Mouse (Mus musculus): ENCODE data around the gene Rimbp2. TPM values are rescaled to one million over a fixed set of nuclear protein-coding genes. Genes with fewer than 3 reads are reported as not detected.
"Not testable (repeated sequence)": the region's sequence is repeated elsewhere in the genome, so short reads cannot be mapped to it uniquely, and the experiment has no call there.

Gene Rimbp2
- polyA plus RNA-seq, 1 experiment from 2014 or later = 0.37 TPM

- DNase-seq (ENCODE audit: low spot score) (no peak), ATAC-seq (replicated peaks; ENCODE audit: low FRiP score) (no peak)
- Histone ChIP-seq H3K4me2 (no peak overlapping the region), H3K36me3 (ENCODE audit: control insufficient read depth, insufficient read depth, low read length) (no peaks in the 10 kb centered on the region), H3K4me3 (ENCODE audit: low read depth, low read length) (no peak overlapping the region), H3K4me1 (replicated peaks; ENCODE audit: control insufficient read depth, insufficient read depth, low read length) (no peaks in the 10 kb centered on the region), H3K27me3 (replicated peaks; ENCODE audit: control insufficient read depth, insufficient read depth, low read length) (peaks cover 2% of the 10 kb centered on the region; the same call in 1 of the 2 replicates), H3K9me3 (ENCODE audit: control insufficient read depth, low read length) (no peaks in the 10 kb centered on the region), H3K9ac (ENCODE audit: low read depth, low read length) (no peak overlapping the region), H3K27ac (ENCODE audit: low read depth, low read length) (no peak overlapping the region)
- WGBS = 63% methylated on average over 22 of the region's 22 CpGs
Measured at GRCm38 (mm10) chr5:128735921-128736320, 217.4 kb downstream of the Rimbp2 start.

- H3K36me3 ChIP-seq (ENCODE audit: control insufficient read depth, insufficient read depth, low read length) = no peaks in the 10 kb centered on the region
- H3K4me1 ChIP-seq (replicated peaks; ENCODE audit: control insufficient read depth, insufficient read depth, low read length) = no peaks in the 10 kb centered on the region
- H3K4me2 ChIP-seq = no peak overlapping the region
- DNase-seq (ENCODE audit: low spot score) (no peak), ATAC-seq (replicated peaks; ENCODE audit: low FRiP score) (no peak)
- no peaks in the 10 kb centered on the region for H3K27me3 ChIP-seq (replicated peaks; ENCODE audit: control insufficient read depth, insufficient read depth, low read length)
- 5% methylated on average over 6 of the region's 6 CpGs for whole genome bisulfite sequencing
- no peaks in the 10 kb centered on the region for H3K9me3 ChIP-seq (ENCODE audit: control insufficient read depth, low read length)
- no peak overlapping the region for H3K27ac ChIP-seq (ENCODE audit: low read depth, low read length)
- H3K9ac ChIP-seq (ENCODE audit: low read depth, low read length) = no peak overlapping the region
- no peak overlapping the region for H3K4me3 ChIP-seq (ENCODE audit: low read depth, low read length)
Measured at GRCm38 (mm10) chr5:128733955-128734354, 219.3 kb downstream of the Rimbp2 start.

DNA sequence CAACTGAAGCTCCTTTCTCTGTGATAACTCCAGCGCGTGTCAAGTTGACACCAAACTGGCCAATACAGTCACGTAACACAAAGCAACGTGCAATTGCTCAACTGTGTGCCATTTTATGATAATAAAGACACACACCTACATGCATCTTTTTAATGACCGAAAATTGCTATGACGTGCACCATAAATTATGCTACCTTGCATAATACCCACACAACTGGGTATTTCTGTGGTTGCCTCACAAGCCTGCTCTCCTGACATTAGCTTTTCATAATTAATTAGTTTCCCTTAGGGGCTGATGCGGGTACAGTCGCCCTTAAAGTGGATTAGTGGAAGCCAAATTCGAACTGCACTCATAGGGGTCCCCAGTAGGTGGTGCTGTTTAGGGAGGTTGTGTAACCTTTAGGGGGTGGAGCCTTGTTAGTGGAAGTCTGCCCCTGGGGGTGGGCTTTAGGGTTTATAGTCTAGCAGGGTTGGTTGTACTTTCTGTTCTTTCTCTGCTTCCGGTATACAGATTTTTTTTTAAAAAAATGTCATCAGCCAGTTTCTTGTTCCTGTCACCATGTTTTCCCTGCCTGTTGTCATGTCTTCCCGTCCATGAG is 220.8 kb downstream of the Rimbp2 start:
- H3K4me2 ChIP-seq = no peak overlapping the region
- DNase-seq (ENCODE audit: low spot score) = no peak
- ATAC-seq (replicated peaks; ENCODE audit: low FRiP score) = no peak
- WGBS = 63% methylated on average over 11 of the region's 11 CpGs
- no peak overlapping the region for H3K9ac ChIP-seq (ENCODE audit: low read depth, low read length)
- no peak overlapping the region for H3K4me3 ChIP-seq (ENCODE audit: low read depth, low read length)
- H3K9me3 ChIP-seq (ENCODE audit: control insufficient read depth, low read length) = no peaks in the 10 kb centered on the region
- H3K4me1 ChIP-seq (replicated peaks; ENCODE audit: control insufficient read depth, insufficient read depth, low read length) = no peaks in the 10 kb centered on the region
- H3K27ac ChIP-seq (ENCODE audit: low read depth, low read length) = no peak overlapping the region
- no peaks in the 10 kb centered on the region for H3K27me3 ChIP-seq (replicated peaks; ENCODE audit: control insufficient read depth, insufficient read depth, low read length)
- no peaks in the 10 kb centered on the region for H3K36me3 ChIP-seq (ENCODE audit: control insufficient read depth, insufficient read depth, low read length)

DNA sequence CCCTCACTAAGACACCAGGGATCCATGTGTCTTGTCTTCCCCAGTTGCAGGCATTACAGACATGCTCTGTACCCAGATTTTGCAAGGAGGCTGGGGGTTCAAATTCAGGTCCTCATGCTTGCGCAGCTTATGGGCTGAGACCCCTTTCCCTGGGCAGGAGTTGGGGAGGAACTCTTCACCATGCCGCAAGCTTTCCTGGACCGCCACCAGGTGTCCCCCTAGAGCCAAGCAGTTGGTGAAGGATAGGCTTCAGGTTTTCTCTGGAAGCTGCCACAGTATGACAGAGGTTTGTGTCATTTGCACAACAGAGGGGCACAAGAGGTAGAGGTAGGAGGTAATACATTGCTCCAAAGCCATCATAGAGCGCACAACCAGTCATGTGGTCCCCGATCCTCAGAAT is 222.7 kb downstream of the Rimbp2 start:
- Histone ChIP-seq H3K9ac (ENCODE audit: low read depth, low read length) (no peak overlapping the region), H3K9me3 (ENCODE audit: control insufficient read depth, low read length) (no peaks in the 10 kb centered on the region), H3K27ac (ENCODE audit: low read depth, low read length) (no peak overlapping the region), H3K4me2 (no peak overlapping the region), H3K4me3 (ENCODE audit: low read depth, low read length) (no peak overlapping the region), H3K36me3 (ENCODE audit: control insufficient read depth, insufficient read depth, low read length) (no peaks in the 10 kb centered on the region), H3K27me3 (replicated peaks; ENCODE audit: control insufficient read depth, insufficient read depth, low read length) (no peaks in the 10 kb centered on the region), H3K4me1 (replicated peaks; ENCODE audit: control insufficient read depth, insufficient read depth, low read length) (no peaks in the 10 kb centered on the region)
- DNase-seq (ENCODE audit: low spot score) (no peak), ATAC-seq (replicated peaks; ENCODE audit: low FRiP score) (no peak)
- WGBS = 45% methylated on average over 5 of the region's 5 CpGs

GRCm38 (mm10) chr5:128729341-128729740 is 223.9 kb downstream of the Rimbp2 start:
- ATAC-seq (replicated peaks; ENCODE audit: low FRiP score) (no peak), DNase-seq (ENCODE audit: low spot score) (no peak)
- Histone ChIP-seq H3K4me1 (replicated peaks; ENCODE audit: control insufficient read depth, insufficient read depth, low read length) (no peaks in the 10 kb centered on the region), H3K36me3 (ENCODE audit: control insufficient read depth, insufficient read depth, low read length) (no peaks in the 10 kb centered on the region), H3K27me3 (replicated peaks; ENCODE audit: control insufficient read depth, insufficient read depth, low read length) (no peaks in the 10 kb centered on the region), H3K9ac (ENCODE audit: low read depth, low read length) (no peak overlapping the region), H3K4me2 (no peak overlapping the region), H3K27ac (ENCODE audit: low read depth, low read length) (no peak overlapping the region), H3K9me3 (ENCODE audit: control insufficient read depth, low read length) (no peaks in the 10 kb centered on the region), H3K4me3 (ENCODE audit: low read depth, low read length) (no peak overlapping the region)
- 68% methylated on average over 5 of the region's 5 CpGs for WGBS

GRCm38 (mm10) chr5:128720461-128720860 is 232.8 kb downstream of the Rimbp2 start:
- H3K27me3 ChIP-seq (replicated peaks; ENCODE audit: control insufficient read depth, insufficient read depth, low read length); H3K27ac ChIP-seq (ENCODE audit: low read depth, low read length); H3K36me3 ChIP-seq (ENCODE audit: control insufficient read depth, insufficient read depth, low read length); H3K9ac ChIP-seq (ENCODE audit: low read depth, low read length); H3K4me2 ChIP-seq; ATAC-seq (replicated peaks; ENCODE audit: low FRiP score); H3K4me3 ChIP-seq (ENCODE audit: low read depth, low read length); DNase-seq (ENCODE audit: low spot score); H3K4me1 ChIP-seq (replicated peaks; ENCODE audit: control insufficient read depth, insufficient read depth, low read length); H3K9me3 ChIP-seq (ENCODE audit: control insufficient read depth, low read length): not testable (repeated sequence)
- WGBS = 87% methylated on average over 11 of the region's 11 CpGs

- Histone ChIP-seq H3K27me3 (replicated peaks; ENCODE audit: control insufficient read depth, insufficient read depth, low read length) (no peaks in the 10 kb centered on the region), H3K4me2 (no peak overlapping the region), H3K4me3 (ENCODE audit: low read depth, low read length) (no peak overlapping the region), H3K9ac (ENCODE audit: low read depth, low read length) (no peak overlapping the region), H3K36me3 (ENCODE audit: control insufficient read depth, insufficient read depth, low read length) (no peaks in the 10 kb centered on the region), H3K9me3 (ENCODE audit: control insufficient read depth, low read length) (no peaks in the 10 kb centered on the region), H3K4me1 (replicated peaks; ENCODE audit: control insufficient read depth, insufficient read depth, low read length) (no peaks in the 10 kb centered on the region), H3K27ac (ENCODE audit: low read depth, low read length) (no peak overlapping the region)
- no peak for DNase-seq (ENCODE audit: low spot score)
- ATAC-seq (replicated peaks; ENCODE audit: low FRiP score) = no peak
- WGBS = 43% methylated on average over 16 of the region's 16 CpGs
Measured at GRCm38 (mm10) chr5:128715171-128715570, 238.1 kb downstream of the Rimbp2 start.

DNA sequence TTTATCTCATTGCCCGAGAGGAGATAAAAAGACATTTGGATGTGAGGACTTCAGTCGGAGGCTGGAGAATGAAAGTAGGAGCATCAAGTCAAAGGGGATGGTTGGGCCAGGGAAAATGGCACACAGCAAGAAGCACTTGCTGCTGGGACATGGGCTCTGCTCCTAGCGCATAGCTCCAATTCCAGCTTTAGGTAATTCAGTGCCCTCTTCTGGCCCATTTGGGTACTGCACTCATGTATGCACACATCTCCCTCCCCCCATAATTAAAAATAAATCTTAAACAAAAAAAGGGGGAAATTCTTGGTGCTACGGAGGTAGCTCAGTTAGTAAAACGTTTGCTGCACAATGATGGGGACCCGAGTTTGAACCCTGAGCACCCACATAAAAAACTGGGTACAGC is 241.4 kb downstream of the Rimbp2 start:
- no peak overlapping the region for H3K4me2 ChIP-seq
- H3K4me1 ChIP-seq (replicated peaks; ENCODE audit: control insufficient read depth, insufficient read depth, low read length) = no peaks in the 10 kb centered on the region
- H3K9ac ChIP-seq (ENCODE audit: low read depth, low read length) = no peak overlapping the region
- no peaks in the 10 kb centered on the region for H3K36me3 ChIP-seq (ENCODE audit: control insufficient read depth, insufficient read depth, low read length)
- no peaks in the 10 kb centered on the region for H3K9me3 ChIP-seq (ENCODE audit: control insufficient read depth, low read length)
- no peak overlapping the region for H3K27ac ChIP-seq (ENCODE audit: low read depth, low read length)
- no peaks in the 10 kb centered on the region for H3K27me3 ChIP-seq (replicated peaks; ENCODE audit: control insufficient read depth, insufficient read depth, low read length)
- no peak for DNase-seq (ENCODE audit: low spot score)
- ATAC-seq (replicated peaks; ENCODE audit: low FRiP score) = no peak
- no peak overlapping the region for H3K4me3 ChIP-seq (ENCODE audit: low read depth, low read length)
- WGBS = 86% methylated on average over 6 of the region's 6 CpGs

DNA sequence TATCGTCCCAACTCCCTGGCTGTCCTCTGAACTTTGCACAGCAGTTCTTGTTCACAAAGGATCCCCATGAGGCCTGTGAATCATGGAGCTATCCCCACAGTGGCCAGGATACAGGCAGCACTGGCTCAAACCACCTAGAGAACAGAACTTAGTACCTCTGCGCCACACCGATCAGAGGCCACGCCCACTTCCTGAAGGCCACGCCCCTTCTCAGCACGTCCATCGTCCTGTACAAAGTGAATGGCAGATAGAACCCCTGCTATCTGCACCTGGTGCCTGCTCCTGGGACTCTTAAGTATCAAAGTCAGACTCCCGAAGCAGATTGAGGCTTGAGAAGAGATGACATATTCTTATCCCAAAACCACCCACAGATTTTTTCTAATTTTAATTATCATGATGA is 242.7 kb downstream of the Rimbp2 start:
- WGBS = 26% methylated on average over 8 of the region's 8 CpGs
- ATAC-seq (replicated peaks; ENCODE audit: low FRiP score) = no peak

More for the DNA sequence above, 242.7 kb downstream of the Rimbp2 start:
- H3K4me2 ChIP-seq = no peak overlapping the region
- H3K9me3 ChIP-seq (ENCODE audit: control insufficient read depth, low read length) = no peaks in the 10 kb centered on the region
- H3K4me1 ChIP-seq (replicated peaks; ENCODE audit: control insufficient read depth, insufficient read depth, low read length) = no peaks in the 10 kb centered on the region
- no peak for DNase-seq (ENCODE audit: low spot score)
- H3K9ac ChIP-seq (ENCODE audit: low read depth, low read length) = no peak overlapping the region
- H3K27me3 ChIP-seq (replicated peaks; ENCODE audit: control insufficient read depth, insufficient read depth, low read length) = no peaks in the 10 kb centered on the region
- no peaks in the 10 kb centered on the region for H3K36me3 ChIP-seq (ENCODE audit: control insufficient read depth, insufficient read depth, low read length)
- no peak overlapping the region for H3K4me3 ChIP-seq (ENCODE audit: low read depth, low read length)
- no peak overlapping the region for H3K27ac ChIP-seq (ENCODE audit: low read depth, low read length)

Data from liver, embryonic 11.5 days (tissue).